Mouse (Mus musculus) lung, embryonic 14.5 days (tissue): ENCODE results near the gene Slc15a5. TPM values are rescaled to one million over a fixed set of nuclear protein-coding genes. Genes with fewer than 3 reads are reported as not detected.

ENCODE experiments used
- ATAC-seq: fragments of 200-750 bp; cut with Nextera tagmentation; 2 replicates; pipeline ENCODE4 v1.8.0; 2017; ENCODE audit warnings: mild to moderate bottlenecking, moderate TSS enrichment, moderate library complexity; ENCODE audit not compliant: insufficient read depth
- DNase-seq: peaks from one replicate; pipeline ENCODE4 v3.0.0-alpha.2; 2015
- H3K27ac ChIP-seq: fragments of 300-500 bp; sonication (generic); 2 replicates; pipeline ENCODE4 v1.5.1; 2014; ENCODE audit warnings: low read depth, mild to moderate bottlenecking, moderate library complexity
- H3K27me3 ChIP-seq: fragments of 300-500 bp; sonication (generic); 2 replicates; pipeline ENCODE4 v1.6.1; 2014; ENCODE audit warnings: low read length, control low read depth; ENCODE audit not compliant: insufficient read depth
- H3K36me3 ChIP-seq: fragments of 300-500 bp; sonication (generic); 2 replicates; pipeline ENCODE4 v1.6.1; 2014; ENCODE audit warnings: control low read depth; ENCODE audit not compliant: insufficient read depth
- H3K4me1 ChIP-seq: fragments of 300-500 bp; sonication (generic); 2 replicates; pipeline ENCODE4 v1.6.1; 2014; ENCODE audit warnings: antibody characterized with exemption, control low read depth; ENCODE audit not compliant: insufficient read depth
- H3K4me2 ChIP-seq: fragments of 300-500 bp; sonication (generic); 2 replicates; pipeline ENCODE4 v1.6.1; 2014; ENCODE audit warnings: mild to moderate bottlenecking
- H3K4me3 ChIP-seq: fragments of 300-500 bp; sonication (generic); 2 replicates; pipeline ENCODE4 v1.5.1; 2014; ENCODE audit warnings: low read depth, low read length
- H3K9ac ChIP-seq: fragments of 300-500 bp; sonication (generic); 2 replicates; pipeline ENCODE4 v1.6.1; 2014
- H3K9me3 ChIP-seq: fragments of 300-500 bp; sonication (generic); 2 replicates; pipeline ENCODE4 v1.6.1; 2016; ENCODE audit warnings: low read depth, low read length, control low read depth
- CTCF ChIP-seq: IDR thresholded peaks from 2 replicates; pipeline ENCODE4 v1.5.1; 2016; ENCODE audit warnings: antibody characterized with exemption, low read depth
- WGBS: fragments of 180-500 bp; shearing (Covaris S2); extraction: QIAGEN DNeasy Blood & Tissue Kit; methylation state at CpG from one replicate; pipeline ENCODE4 v1.1.7; 2014; 5-methylcytosine and 5-hydroxymethylcytosine counted together
- polyA plus RNA-seq: library from polyadenylated mRNA; unstranded; fragments of >200 nt; fragmentation: Nextera tagmentation; extraction: Ambion mirVana; gene quantifications from 2 replicates; pipeline ENCODE4 v1.2.1, GENCODE M21; 2014

The Slc15a5 gene
- polyA plus RNA-seq, 1 experiment from 2014 or later: not detected

GRCm38 (mm10) chr6:137936268-137936667 is 143.4 kb downstream of the Slc15a5 start:
- no peak overlapping the region for H3K4me2 ChIP-seq
- 42% methylated on average over 1 of the region's 1 CpGs for WGBS
- 0 out of 2 replicates have a peak overlapping the region, but pooled peaks have one; percentile 78 for H3K27ac ChIP-seq
- peak; percentile 44; the same call in 1 of the 2 replicates for ATAC-seq
- H3K27me3 ChIP-seq: no peaks in the 10 kb centered on the region
- peak; percentile 47 for DNase-seq
- H3K4me3 ChIP-seq: no peak overlapping the region
- no peaks in the 10 kb centered on the region for H3K9me3 ChIP-seq
- no peaks in the 10 kb centered on the region for H3K36me3 ChIP-seq
- peaks cover 23% of the 10 kb centered on the region for H3K4me1 ChIP-seq
- H3K9ac ChIP-seq: no peak overlapping the region
- TF ChIP-seq CTCF: no peak

- WGBS: 26% methylated on average over 7 of the region's 7 CpGs
- ATAC-seq (peak; percentile 61), DNase-seq (no peak)
- Histone ChIP-seq H3K27me3 (no peaks in the 10 kb centered on the region), H3K4me2 (peak overlapping the region; percentile 49), H3K36me3 (no peaks in the 10 kb centered on the region), H3K4me1 (peaks cover 23% of the 10 kb centered on the region), H3K9ac (no peak overlapping the region), H3K27ac (peak overlapping the region; percentile 78), H3K4me3 (no peak overlapping the region), H3K9me3 (no peaks in the 10 kb centered on the region)
- peak; percentile 19; the same call in 1 of the 2 replicates for TF ChIP-seq CTCF
Observed at GRCm38 (mm10) chr6:137935857-137936256, 143.9 kb downstream of the Slc15a5 start.

GRCm38 (mm10) chr6:137935341-137935740 is 144.4 kb downstream of the Slc15a5 start:
- H3K4me2 ChIP-seq: peak overlapping the region; percentile 49
- no peak for TF ChIP-seq CTCF
- peaks cover 23% of the 10 kb centered on the region for H3K4me1 ChIP-seq
- peak overlapping the region; percentile 18; the same call in 1 of the 2 replicates for H3K4me3 ChIP-seq
- H3K9me3 ChIP-seq: no peaks in the 10 kb centered on the region
- H3K27me3 ChIP-seq: no peaks in the 10 kb centered on the region
- no peaks in the 10 kb centered on the region for H3K36me3 ChIP-seq
- WGBS: 7% methylated on average over 8 of the region's 8 CpGs
- H3K9ac ChIP-seq: peak overlapping the region; percentile 18; the same call in 1 of the 2 replicates
- ATAC-seq (peak; percentile 44), DNase-seq (peak; percentile 89)
- H3K27ac ChIP-seq: peak overlapping the region; percentile 78

GRCm38 (mm10) chr6:137934545-137935298 is 145.0 kb downstream of the Slc15a5 start:
- Histone ChIP-seq H3K27ac (peak overlapping the region; percentile 78), H3K4me2 (peak overlapping the region; percentile 49), H3K4me3 (peak overlapping the region; percentile 18; the same call in 1 of the 2 replicates), H3K4me1 (peaks cover 23% of the 10 kb centered on the region), H3K9ac (peak overlapping the region; percentile 18; the same call in 1 of the 2 replicates), H3K9me3 (no peaks in the 10 kb centered on the region), H3K36me3 (no peaks in the 10 kb centered on the region), H3K27me3 (no peaks in the 10 kb centered on the region)
- DNase-seq (peak; percentile 89), ATAC-seq (peak; percentile 82)
- TF ChIP-seq CTCF: no peak
- 18% methylated on average over 3 of the region's 3 CpGs for WGBS

Other genes with a start within 250 kb of the Slc15a5 start
- gene Mgst1, start 60.4 kb upstream of the Slc15a5 start, polyA plus RNA-seq: 160 and 186 TPM in 2 replicates